12 mouse cellular contexts compared by ENCODE assay signal in the genomic region with DNA sequence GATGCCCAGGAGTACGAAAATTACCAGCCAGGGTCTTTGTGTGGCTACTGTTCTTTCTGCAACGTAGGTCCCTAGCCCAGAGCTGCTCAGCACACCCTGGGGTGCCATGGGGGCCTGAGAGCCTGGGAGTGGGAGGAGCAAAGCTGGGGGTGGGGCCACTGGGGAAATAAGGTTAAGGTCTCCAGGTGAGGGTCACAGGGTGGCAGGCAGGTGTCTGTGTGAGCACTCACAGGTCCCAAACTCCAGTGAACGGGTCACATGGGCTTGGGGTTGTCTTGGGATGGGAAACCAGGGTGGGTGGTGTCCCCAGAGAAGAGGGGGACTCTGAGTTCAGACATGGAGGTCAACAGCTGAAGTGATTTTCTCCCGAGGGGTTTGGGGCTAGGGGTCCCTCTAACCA. TPM values are rescaled to one million over a fixed set of nuclear protein-coding genes. Genes with fewer than 3 reads are reported as not detected.
DNase-seq lines count a peak whose midpoint lies in the region; ATAC-seq lines count a peak whose summit lies in the region.
"Had no signal": no experiment of that assay in that cellular context is flagged by ENCODE, and none has a peak within 500 bp of the region (broad histone marks: within the 10 kb centered on the region; RNA-seq: fewer than 3 reads in every experiment).

No protein-coding gene starts in this region.

- peak overlapping the region; percentile 48; the same call in 1 of the 2 replicates for H3K27ac ChIP-seq in heart, embryonic 10.5 days
- no peak overlapping the region for H3K27ac ChIP-seq in limb, embryonic 10.5 days
- H3K27ac ChIP-seq: forebrain, embryonic 12.5 days; lung, embryonic 15.5 days; neural tube, embryonic 15.5 days had no signal

- H3K4me1 ChIP-seq in heart, embryonic 10.5 days: peaks cover 90% of the 10 kb centered on the region
- peaks cover 76% of the 10 kb centered on the region for H3K4me1 ChIP-seq in limb, embryonic 10.5 days

- H3K36me3 ChIP-seq in heart, embryonic 10.5 days: no peaks in the 10 kb centered on the region
- no peaks in the 10 kb centered on the region for H3K36me3 ChIP-seq in limb, embryonic 10.5 days
- H3K36me3 ChIP-seq: forebrain, embryonic 12.5 days; hindbrain, embryonic 10.5 days; lung, embryonic 15.5 days had no signal

- no peak for ATAC-seq in activated CD4-positive, CD25-positive, alpha-beta regulatory T cell, adult 4 months

- H3K9me3 ChIP-seq in heart, embryonic 10.5 days: no peaks in the 10 kb centered on the region
- H3K9me3 ChIP-seq in limb, embryonic 10.5 days (replicated peaks): no peaks in the 10 kb centered on the region
- H3K9me3 ChIP-seq: forebrain, embryonic 12.5 days; hindbrain, embryonic 10.5 days; lung, embryonic 15.5 days; megakaryocyte, embryonic 14.5 days; neural tube, embryonic 15.5 days had no signal

- no peak for DNase-seq in heart, embryonic 10.5 days (ENCODE audit: low spot score)
- DNase-seq in heart, adult 18-20 months: no peak
- peak; percentile 14 for DNase-seq in right cerebral cortex, postnatal 4 days
- no peak for DNase-seq in right cerebral cortex, adult 18-20 months
- no peak for DNase-seq in limb, embryonic 10.5 days (ENCODE audit: low spot score)
- DNase-seq in thymus, postnatal 36 days: no peak

- 0 out of 2 replicates have a peak, but pooled peaks cover 16% of the 10 kb centered on the region for H3K27me3 ChIP-seq in heart, embryonic 10.5 days (ENCODE audit: insufficient read depth, poor library complexity, severe bottlenecking)
- H3K27me3 ChIP-seq in limb, embryonic 10.5 days (ENCODE audit: low read depth, poor library complexity, severe bottlenecking): peaks cover 33% of the 10 kb centered on the region
- H3K27me3 ChIP-seq: lung, embryonic 15.5 days had no signal

- H3K4me3 ChIP-seq in heart, embryonic 10.5 days: peak overlapping the region; percentile 64
- H3K4me3 ChIP-seq in limb, embryonic 10.5 days: peak overlapping the region; percentile 69; the same call in 1 of the 2 replicates
- H3K4me3 ChIP-seq: forebrain, embryonic 12.5 days; neural tube, embryonic 15.5 days had no signal

- 14% methylated on average over 4 of the region's 4 CpGs for WGBS in heart, embryonic 10.5 days
- 16% methylated on average over 4 of the region's 4 CpGs for WGBS in limb, embryonic 10.5 days

RNA-seq across cellular contexts. Expression of gene Hrc, which starts 2.4 kb away (rescaled TPM):
- 17.9 and 31.4 TPM in 2 replicates for polyA plus RNA-seq in heart, embryonic 10.5 days (2016; fragmentation: Nextera tagmentation; extraction: Ambion mirVana)
- 100 to 1,000 TPM; 954 to 975 TPM for total RNA-seq in heart, adult 18-20 months (2021)
- polyA plus RNA-seq in limb, embryonic 10.5 days (2016; fragmentation: Nextera tagmentation; extraction: Ambion mirVana): 0.24 and 0.39 TPM in 2 replicates
- polyA plus RNA-seq in activated CD4-positive, CD25-positive, alpha-beta regulatory T cell, adult 4 months (2017; shearing (Covaris generic)): not detected

RNA-seq across cellular contexts. Expression of gene Trpm4, which starts 3.9 kb away (rescaled TPM):
- 13.5 and 15.2 TPM in 2 replicates for polyA plus RNA-seq in heart, embryonic 10.5 days (2016; fragmentation: Nextera tagmentation; extraction: Ambion mirVana)
- 10 to 100 TPM; 20.0 to 27.9 TPM for total RNA-seq in heart, adult 18-20 months (2021)
- 5.2 and 8.4 TPM in 2 replicates for polyA plus RNA-seq in limb, embryonic 10.5 days (2016; fragmentation: Nextera tagmentation; extraction: Ambion mirVana)
- polyA plus RNA-seq in activated CD4-positive, CD25-positive, alpha-beta regulatory T cell, adult 4 months (2017; shearing (Covaris generic)): 10 to 100 TPM; 21.7 to 27.8 TPM

RNA-seq across cellular contexts. Expression of gene Ppfia3, which starts 29.4 kb away (rescaled TPM):
- polyA plus RNA-seq in heart, embryonic 10.5 days (2016; fragmentation: Nextera tagmentation; extraction: Ambion mirVana): 2.4 and 2.9 TPM in 2 replicates
- under 1 TPM in 1 of 2 experiments, not detected in 1; 0.33 TPM for total RNA-seq in heart, adult 18-20 months (2021)
- 2.4 and 5.3 TPM in 2 replicates for polyA plus RNA-seq in limb, embryonic 10.5 days (2016; fragmentation: Nextera tagmentation; extraction: Ambion mirVana)
- not detected for polyA plus RNA-seq in activated CD4-positive, CD25-positive, alpha-beta regulatory T cell, adult 4 months (2017; shearing (Covaris generic))

RNA-seq across cellular contexts. Expression of gene Lin7b, which starts 32.9 kb away (rescaled TPM):
- polyA plus RNA-seq in heart, embryonic 10.5 days (2016; fragmentation: Nextera tagmentation; extraction: Ambion mirVana): 0.59 and 1.4 TPM in 2 replicates
- 1 to 10 TPM; 1.7 to 2.3 TPM for total RNA-seq in heart, adult 18-20 months (2021)
- 0.40 and 0.64 TPM in 2 replicates for polyA plus RNA-seq in limb, embryonic 10.5 days (2016; fragmentation: Nextera tagmentation; extraction: Ambion mirVana)
- not detected for polyA plus RNA-seq in activated CD4-positive, CD25-positive, alpha-beta regulatory T cell, adult 4 months (2017; shearing (Covaris generic))

RNA-seq across cellular contexts. Expression of gene Snrnp70, which starts 58.1 kb away (rescaled TPM):
- 173 and 241 TPM in 2 replicates for polyA plus RNA-seq in heart, embryonic 10.5 days (2016; fragmentation: Nextera tagmentation; extraction: Ambion mirVana)
- 10 to 100 TPM; 81.1 to 85.7 TPM for total RNA-seq in heart, adult 18-20 months (2021)
- 305 and 308 TPM in 2 replicates for polyA plus RNA-seq in limb, embryonic 10.5 days (2016; fragmentation: Nextera tagmentation; extraction: Ambion mirVana)
- polyA plus RNA-seq in activated CD4-positive, CD25-positive, alpha-beta regulatory T cell, adult 4 months (2017; shearing (Covaris generic)): 100 to 1,000 TPM in 1 of 2 experiments, 10 to 100 TPM in 1; 68.1 to 108 TPM

Comparison
In these comparisons a context has a peak if more than half of its experiments do, and no peak if none do; other contexts are left out.
1. RNA of gene Hrc, which starts 2.4 kb away (polyA plus RNA-seq): 17.9 to 31.4 TPM in heart, embryonic 10.5 days; 0.24 to 0.39 TPM in limb, embryonic 10.5 days and not detected in activated CD4-positive, CD25-positive, alpha-beta regulatory T cell, adult 4 months; every median in the first group is over 10 times any median in the second.